Mouse (Mus musculus): Measurements from ENCODE around the gene Pde4d. TPM values are rescaled to one million over a fixed set of nuclear protein-coding genes. Genes with fewer than 3 reads are reported as not detected.

The Pde4d gene
- polyA plus RNA-seq, 1 experiment from 2014 or later, result 12.4 TPM

DNA sequence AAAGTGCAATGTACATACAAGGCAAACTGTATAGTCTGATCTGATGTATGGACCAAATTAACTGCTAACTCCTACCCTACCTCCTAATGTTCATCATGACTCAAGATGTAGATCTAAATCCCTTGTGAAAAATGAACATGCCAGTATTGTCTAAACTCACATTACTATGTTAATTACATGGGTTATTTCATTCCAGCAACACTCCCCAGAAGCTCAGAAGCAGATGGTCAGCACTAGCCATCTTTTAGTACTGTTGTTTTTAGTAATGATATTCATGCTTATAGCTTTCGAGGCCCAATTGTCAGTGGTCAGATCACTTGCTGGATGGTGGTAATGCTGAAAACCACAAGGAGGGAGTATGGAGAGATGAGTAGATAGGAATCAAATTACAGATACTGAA, 1127.0 kb downstream of the Pde4d start:
- Histone ChIP-seq H3K27me3 (replicated peaks) (no peaks in the 10 kb centered on the region), H3K9me3 (no peaks in the 10 kb centered on the region), H3K9ac (no peak overlapping the region), H3K4me2 (replicated peaks) (no peak overlapping the region), H3K36me3 (no peaks in the 10 kb centered on the region), H3K4me3 (no peak overlapping the region), H3K4me1 (peaks cover 11% of the 10 kb centered on the region), H3K27ac (no peak overlapping the region)
- 0 out of 2 replicates have a peak, but pooled peaks have one; percentile 29 for ATAC-seq (ENCODE audit: low FRiP score, low read depth)
- WGBS, result 54% methylated on average over 1 of the region's 1 CpGs

DNA sequence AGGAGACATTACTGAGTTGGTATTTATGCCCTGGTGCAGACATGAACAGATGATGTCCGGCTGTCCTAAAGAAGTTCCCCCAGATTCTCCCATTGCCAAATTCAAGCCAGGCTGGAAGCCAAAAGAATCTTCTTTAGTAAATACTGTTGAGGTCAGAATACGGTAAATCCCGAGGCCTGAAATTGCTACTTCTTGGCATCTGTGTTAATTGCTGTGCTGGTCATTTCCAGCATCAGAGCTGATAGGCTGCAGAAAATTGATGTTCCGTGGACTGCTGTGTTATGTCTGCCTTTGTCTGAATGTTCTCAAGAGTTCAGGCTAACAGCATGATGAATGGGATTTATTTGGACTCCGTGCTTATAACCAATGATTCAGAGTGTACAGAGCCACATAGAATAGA, 1127.7 kb downstream of the Pde4d start:
- Histone ChIP-seq H3K27ac (no peak overlapping the region), H3K4me1 (peaks cover 11% of the 10 kb centered on the region), H3K9me3 (no peaks in the 10 kb centered on the region), H3K4me3 (no peak overlapping the region), H3K27me3 (replicated peaks) (no peaks in the 10 kb centered on the region), H3K9ac (no peak overlapping the region), H3K4me2 (replicated peaks) (no peak overlapping the region), H3K36me3 (no peaks in the 10 kb centered on the region)
- no peak for ATAC-seq (ENCODE audit: low FRiP score, low read depth)
- 51% methylated on average over 5 of the region's 5 CpGs for WGBS

DNA sequence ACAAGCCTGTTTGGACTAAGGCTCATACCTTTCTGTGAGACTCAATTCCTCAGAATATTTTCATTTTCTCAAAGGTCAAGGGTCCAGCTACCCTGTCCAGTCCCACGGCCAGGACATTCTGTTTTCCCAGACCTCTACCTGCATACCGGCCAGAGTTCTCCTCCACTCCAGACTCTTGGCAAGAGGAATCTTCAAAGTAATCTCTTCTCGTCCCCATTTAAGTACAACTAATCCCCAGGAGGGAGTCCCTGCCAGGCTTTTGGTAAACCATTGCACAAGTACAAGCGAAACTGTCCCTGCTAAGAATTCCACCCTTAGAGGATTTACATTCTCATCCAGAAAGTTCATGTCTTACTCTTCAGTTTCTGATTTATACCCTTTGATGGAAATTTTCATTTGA, 1128.2 kb downstream of the Pde4d start:
- Histone ChIP-seq H3K9me3 (no peaks in the 10 kb centered on the region), H3K4me2 (replicated peaks) (no peak overlapping the region), H3K36me3 (no peaks in the 10 kb centered on the region), H3K4me3 (no peak overlapping the region), H3K4me1 (peaks cover 11% of the 10 kb centered on the region), H3K27ac (no peak overlapping the region), H3K9ac (no peak overlapping the region), H3K27me3 (replicated peaks) (no peaks in the 10 kb centered on the region)
- no peak for ATAC-seq (ENCODE audit: low FRiP score, low read depth)
- 75% methylated on average over 4 of the region's 4 CpGs for WGBS

DNA sequence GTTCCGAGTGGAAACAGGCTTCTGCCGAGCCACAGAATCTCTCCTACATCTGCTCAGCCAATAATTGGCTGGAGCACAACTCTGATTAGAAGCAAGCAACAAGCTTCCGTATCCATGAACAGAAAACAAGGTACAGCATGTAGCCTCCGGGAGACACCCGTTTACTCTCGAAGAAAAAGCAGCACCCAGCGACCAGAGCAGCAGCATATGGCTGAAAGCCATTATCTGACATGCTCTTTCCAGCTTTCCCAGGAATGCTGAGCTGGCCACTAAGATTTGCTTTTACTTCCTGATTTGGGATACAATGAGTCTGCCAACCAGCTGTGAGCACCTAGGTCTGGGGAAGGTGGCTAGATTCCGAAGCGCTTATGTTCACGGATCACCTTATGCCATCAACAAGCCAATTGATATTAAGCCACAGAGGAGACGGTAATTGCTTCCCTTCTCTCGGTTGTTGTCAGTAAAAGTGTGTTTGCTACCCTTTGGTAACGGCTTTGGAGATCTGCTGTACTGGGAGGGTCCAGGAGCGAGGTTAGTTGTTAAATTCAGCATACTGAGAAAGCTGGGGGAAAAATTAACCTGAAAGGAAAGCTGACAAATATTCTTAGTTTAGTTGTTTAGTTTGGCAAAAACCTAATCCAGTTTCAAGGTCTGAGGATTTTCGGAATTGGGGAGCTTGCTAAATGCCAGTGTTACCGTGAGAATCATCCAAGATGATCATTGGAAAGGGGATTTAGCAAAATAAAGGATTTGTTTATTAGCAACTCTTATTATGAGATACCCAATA, 1131.7 kb downstream of the Pde4d start:
- H3K4me3 ChIP-seq, result no peak overlapping the region
- no peaks in the 10 kb centered on the region for H3K9me3 ChIP-seq
- no peaks in the 10 kb centered on the region for H3K27me3 ChIP-seq (replicated peaks)
- H3K4me2 ChIP-seq (replicated peaks), result no peak overlapping the region
- no peak overlapping the region for H3K9ac ChIP-seq
- no peak for ATAC-seq (ENCODE audit: low FRiP score, low read depth)
- 85% methylated on average over 16 of the region's 16 CpGs for WGBS
- H3K27ac ChIP-seq, result no peak overlapping the region
- no peaks in the 10 kb centered on the region for H3K36me3 ChIP-seq
- peaks cover 11% of the 10 kb centered on the region for H3K4me1 ChIP-seq

DNA sequence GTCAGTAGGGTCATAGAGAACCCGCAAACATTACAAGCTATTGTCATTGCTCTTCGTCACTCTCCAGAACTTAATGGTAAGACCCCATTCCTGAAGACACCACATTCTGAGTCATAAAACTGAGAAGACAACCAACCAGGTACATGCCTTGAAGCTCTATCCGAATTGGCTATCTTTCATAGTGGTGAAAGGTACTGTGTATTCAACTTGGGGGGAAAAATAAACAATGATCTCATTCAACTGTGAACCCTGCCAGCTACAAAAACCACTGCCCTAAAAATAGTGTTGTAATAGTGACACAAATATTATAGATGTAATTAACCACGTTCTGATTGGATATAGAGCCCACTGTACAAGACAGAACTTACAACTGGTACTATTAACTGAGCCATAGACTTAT, 1140.3 kb downstream of the Pde4d start:
- Histone ChIP-seq H3K9me3 (no peaks in the 10 kb centered on the region), H3K9ac (no peak overlapping the region), H3K27ac (no peak overlapping the region), H3K27me3 (replicated peaks) (no peaks in the 10 kb centered on the region), H3K4me3 (no peak overlapping the region), H3K36me3 (no peaks in the 10 kb centered on the region), H3K4me1 (no peaks in the 10 kb centered on the region), H3K4me2 (replicated peaks) (no peak overlapping the region)
- 81% methylated on average over 4 of the region's 4 CpGs for WGBS
- no peak for ATAC-seq (ENCODE audit: low FRiP score, low read depth)

DNA sequence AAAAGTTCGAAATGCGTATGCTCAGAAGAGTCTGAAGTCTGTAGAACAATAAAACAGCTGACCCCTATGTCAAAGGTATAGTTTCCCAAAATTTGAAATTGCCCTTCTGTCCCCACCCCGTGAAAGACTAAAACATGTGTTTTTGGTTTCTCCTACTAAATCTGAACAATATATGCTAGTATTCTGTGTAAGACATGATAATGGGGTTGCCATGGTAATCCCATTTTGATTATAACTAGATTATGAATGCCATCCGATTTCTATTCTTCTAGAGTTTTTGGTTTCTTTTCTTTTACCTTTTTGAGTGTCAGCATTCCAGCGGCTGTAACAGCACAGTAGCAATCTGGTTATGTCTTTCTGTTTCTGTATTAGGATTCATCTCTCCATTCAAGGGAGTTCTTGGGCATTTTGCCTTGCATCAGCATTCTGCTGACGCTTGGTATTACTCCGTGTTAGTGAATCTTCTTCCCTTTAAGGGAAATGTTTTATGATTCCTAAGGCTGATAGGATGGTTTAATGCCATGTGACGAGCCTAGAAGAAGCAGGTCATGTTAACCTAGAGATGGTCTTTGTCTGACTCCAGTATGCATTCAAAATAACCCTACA, 1142.5 kb downstream of the Pde4d start:
- Histone ChIP-seq H3K27ac (no peak overlapping the region), H3K4me3 (no peak overlapping the region), H3K27me3 (replicated peaks) (no peaks in the 10 kb centered on the region), H3K4me2 (replicated peaks) (no peak overlapping the region), H3K36me3 (no peaks in the 10 kb centered on the region), H3K4me1 (no peaks in the 10 kb centered on the region), H3K9ac (no peak overlapping the region), H3K9me3 (no peaks in the 10 kb centered on the region)
- no peak for ATAC-seq (ENCODE audit: low FRiP score, low read depth)
- WGBS, result 78% methylated on average over 8 of the region's 8 CpGs

DNA sequence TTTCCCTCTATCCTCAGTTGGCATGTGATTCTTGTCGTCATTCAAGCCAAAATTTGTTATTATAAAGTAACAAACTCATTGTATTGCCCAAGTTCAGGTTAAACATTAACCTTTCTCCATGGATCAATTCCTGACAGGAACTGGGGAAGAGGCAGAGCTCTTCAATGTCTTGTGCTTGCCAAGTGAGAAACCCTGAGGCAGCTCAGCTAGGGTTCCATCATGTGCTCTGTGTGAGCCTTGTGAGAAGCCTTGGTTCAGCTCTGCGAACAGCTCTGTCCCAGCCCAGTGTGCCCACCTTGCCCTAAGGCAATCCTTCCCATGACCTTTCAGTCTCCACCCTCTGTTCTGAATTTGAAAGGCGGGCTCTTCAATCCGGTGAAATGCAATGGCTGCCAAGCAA, 1150.0 kb downstream of the Pde4d start:
- Histone ChIP-seq H3K9ac (no peak overlapping the region), H3K4me2 (replicated peaks) (no peak overlapping the region), H3K9me3 (no peaks in the 10 kb centered on the region), H3K27ac (no peak overlapping the region), H3K4me1 (no peaks in the 10 kb centered on the region), H3K4me3 (no peak overlapping the region), H3K27me3 (replicated peaks) (no peaks in the 10 kb centered on the region), H3K36me3 (no peaks in the 10 kb centered on the region)
- no peak for ATAC-seq (ENCODE audit: low FRiP score, low read depth)
- 66% methylated on average over 4 of the region's 4 CpGs for WGBS

DNA sequence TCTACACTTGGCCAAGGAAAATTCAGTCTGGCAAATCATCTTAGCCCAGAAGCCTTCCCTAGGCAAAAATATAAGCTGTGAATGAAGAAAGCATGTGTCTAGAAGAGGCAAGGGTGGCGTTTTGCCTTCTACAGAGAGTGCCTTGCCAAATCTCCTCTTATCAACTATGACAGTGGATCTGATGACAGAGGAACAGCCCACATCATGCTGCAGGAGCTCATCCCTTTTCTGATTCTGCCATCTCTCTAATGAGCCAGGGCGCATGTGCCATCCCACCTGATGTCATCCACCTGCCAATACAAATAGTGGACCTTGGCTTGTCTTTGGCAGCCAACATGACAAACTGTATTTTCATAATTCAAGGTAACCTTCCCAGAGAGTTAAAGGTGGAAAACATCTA, 1154.3 kb downstream of the Pde4d start:
- Histone ChIP-seq H3K4me2 (replicated peaks) (no peak overlapping the region), H3K4me3 (no peak overlapping the region), H3K4me1 (no peaks in the 10 kb centered on the region), H3K27me3 (replicated peaks) (no peaks in the 10 kb centered on the region), H3K27ac (no peak overlapping the region), H3K9ac (no peak overlapping the region), H3K36me3 (no peaks in the 10 kb centered on the region), H3K9me3 (no peaks in the 10 kb centered on the region)
- WGBS, result 87% methylated on average over 2 of the region's 2 CpGs
- no peak for ATAC-seq (ENCODE audit: low FRiP score, low read depth)

DNA sequence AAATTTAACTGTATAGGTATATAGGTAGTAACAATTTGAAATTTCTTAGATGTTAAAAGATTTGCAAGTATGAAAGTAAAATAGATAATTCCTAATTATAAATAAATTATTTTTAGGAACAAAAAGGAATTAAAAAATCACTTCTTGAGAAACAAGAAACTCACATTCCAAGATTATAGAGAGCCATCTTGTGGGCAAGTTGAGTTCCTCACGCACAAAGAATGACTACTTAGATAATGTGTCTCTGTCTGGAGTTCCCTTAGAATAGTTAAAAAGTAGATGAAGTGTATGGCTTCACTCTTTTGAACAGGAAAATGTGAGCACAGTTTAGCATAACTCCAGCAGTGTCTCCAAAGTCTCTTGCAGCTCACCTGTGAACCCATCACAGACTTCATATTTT, 1155.4 kb downstream of the Pde4d start:
- Histone ChIP-seq H3K4me2 (replicated peaks) (no peak overlapping the region), H3K9ac (no peak overlapping the region), H3K4me1 (no peaks in the 10 kb centered on the region), H3K27ac (no peak overlapping the region), H3K27me3 (replicated peaks) (no peaks in the 10 kb centered on the region), H3K36me3 (no peaks in the 10 kb centered on the region), H3K4me3 (no peak overlapping the region), H3K9me3 (no peaks in the 10 kb centered on the region)
- 68% methylated on average over 1 of the region's 1 CpGs for WGBS
- no peak for ATAC-seq (ENCODE audit: low FRiP score, low read depth)

DNA sequence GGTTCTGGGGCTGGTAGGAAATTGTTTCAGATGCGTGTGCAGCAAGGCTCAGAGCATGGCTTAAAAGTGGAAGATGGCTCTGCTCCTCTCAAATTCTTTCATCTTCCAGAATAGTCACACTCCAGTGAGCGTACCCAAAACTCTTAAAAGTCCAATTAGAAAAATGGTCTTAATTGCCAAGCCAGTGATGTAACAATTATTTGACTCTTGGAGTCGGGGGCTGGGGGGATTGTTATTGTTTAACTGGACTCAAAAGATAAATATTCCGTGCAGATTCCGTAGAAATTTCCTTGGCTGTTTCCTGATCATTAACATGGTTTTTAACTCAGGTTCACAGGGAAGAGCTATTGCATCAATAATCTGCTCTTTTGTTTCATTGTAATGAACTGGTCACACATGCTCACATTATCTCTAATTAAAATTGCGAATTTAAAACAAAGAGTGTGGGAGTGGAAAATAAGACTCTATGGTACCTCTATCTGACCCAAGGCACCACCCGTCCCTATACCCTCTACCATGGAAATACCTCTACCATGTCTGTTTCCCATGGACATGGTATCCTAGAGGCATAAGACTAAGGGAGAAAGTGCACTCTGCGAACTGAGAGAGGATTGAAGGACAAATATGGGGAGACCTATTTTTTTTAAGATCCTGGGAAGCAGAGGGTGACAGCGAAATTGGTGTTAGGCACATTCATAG, 1159.5 kb downstream of the Pde4d start:
- Histone ChIP-seq H3K27ac (no peak overlapping the region), H3K4me3 (no peak overlapping the region), H3K9ac (no peak overlapping the region), H3K4me2 (replicated peaks) (no peak overlapping the region), H3K36me3 (no peaks in the 10 kb centered on the region), H3K4me1 (no peaks in the 10 kb centered on the region), H3K9me3 (no peaks in the 10 kb centered on the region), H3K27me3 (replicated peaks) (no peaks in the 10 kb centered on the region)
- ATAC-seq (ENCODE audit: low FRiP score, low read depth), result peak; percentile 33; the same call in 1 of the 2 replicates
- 82% methylated on average over 9 of the region's 9 CpGs for WGBS

DNA sequence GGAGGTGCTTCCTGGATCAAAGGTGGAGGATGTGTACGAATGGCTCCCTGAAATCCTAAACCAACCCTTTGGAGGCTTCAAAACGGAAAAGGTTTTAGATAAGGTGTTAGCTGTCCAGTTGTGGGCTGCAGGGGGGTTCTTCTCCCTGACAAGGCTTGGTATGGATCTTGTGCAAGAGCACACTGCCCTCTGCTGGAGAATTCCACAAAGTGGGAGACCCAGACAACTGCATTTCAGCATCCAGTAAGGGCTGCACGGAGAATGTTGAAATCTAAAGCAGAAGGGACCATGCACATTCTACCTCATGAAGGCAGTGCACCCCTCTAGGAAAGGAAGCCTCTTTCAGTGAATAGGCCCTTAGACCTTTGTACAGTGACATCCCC, 1160.0 kb downstream of the Pde4d start:
- H3K9ac ChIP-seq, result no peak overlapping the region
- no peaks in the 10 kb centered on the region for H3K36me3 ChIP-seq
- H3K4me1 ChIP-seq, result no peaks in the 10 kb centered on the region
- 19% methylated on average over 3 of the region's 3 CpGs for WGBS
- no peaks in the 10 kb centered on the region for H3K27me3 ChIP-seq (replicated peaks)
- peak; percentile 68 for ATAC-seq (ENCODE audit: low FRiP score, low read depth)
- no peak overlapping the region for H3K4me2 ChIP-seq (replicated peaks)
- no peak overlapping the region for H3K27ac ChIP-seq
- H3K4me3 ChIP-seq, result no peak overlapping the region
- H3K9me3 ChIP-seq, result no peaks in the 10 kb centered on the region

DNA sequence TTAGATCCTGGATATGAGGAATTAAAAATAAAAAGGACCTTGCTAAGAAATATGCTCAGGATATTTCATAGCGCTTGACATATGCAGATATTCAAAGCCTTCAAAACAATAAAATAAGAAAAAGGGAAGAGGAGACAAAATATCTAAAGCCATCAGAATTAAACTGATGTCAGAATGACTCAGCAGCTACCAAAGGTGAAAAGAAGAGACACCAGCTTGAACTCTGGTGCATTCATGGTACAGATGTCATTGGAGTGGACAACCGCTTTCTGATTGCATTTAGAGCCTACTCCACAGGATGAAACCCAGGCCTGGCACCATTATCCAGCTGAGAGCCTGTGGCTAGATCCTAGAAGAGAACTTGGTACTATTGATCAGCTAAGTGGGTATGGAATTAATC, 1161.0 kb downstream of the Pde4d start:
- Histone ChIP-seq H3K4me3 (no peak overlapping the region), H3K9me3 (no peaks in the 10 kb centered on the region), H3K36me3 (no peaks in the 10 kb centered on the region), H3K27me3 (replicated peaks) (no peaks in the 10 kb centered on the region), H3K4me1 (no peaks in the 10 kb centered on the region), H3K4me2 (replicated peaks) (no peak overlapping the region), H3K27ac (no peak overlapping the region), H3K9ac (no peak overlapping the region)
- 98% methylated on average over 2 of the region's 2 CpGs for WGBS
- ATAC-seq (ENCODE audit: low FRiP score, low read depth), result no peak
